Mouse (Mus musculus): ENCODE data around the gene Chil6. TPM values are rescaled to one million over a fixed set of nuclear protein-coding genes. Genes with fewer than 3 reads are reported as not detected.

The Chil6 gene
- polyA plus RNA-seq (2012; rRNA removed), result 0.06 TPM in 1 of 2 replicates, not detected in the other

DNA sequence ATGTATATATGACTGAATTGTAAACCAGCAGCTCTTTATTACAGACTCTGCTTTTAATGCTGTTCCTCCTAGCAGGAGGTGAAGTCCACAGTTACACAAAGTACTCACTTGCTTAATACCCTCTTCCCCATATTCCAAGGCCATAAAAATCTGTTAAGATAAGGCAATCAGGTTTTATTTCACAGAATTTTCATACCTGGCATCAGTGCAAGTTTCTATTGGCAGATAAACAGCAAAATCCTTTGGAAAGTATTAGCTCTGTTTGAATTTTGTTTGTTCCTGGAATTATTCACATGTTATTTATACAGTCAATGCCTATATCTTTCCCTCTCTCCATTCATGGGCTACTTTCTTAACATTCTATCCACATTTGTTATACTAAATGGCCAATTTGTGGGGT, at the start of gene Chil6:
TSS of gene Chil6 (minus strand) at position 101 of the 400 bp plus-strand sequence.
- no peaks in the 10 kb centered on the region for H3K4me1 ChIP-seq (ENCODE audit: control insufficient read depth, insufficient read depth, low read length)
- H3K27ac ChIP-seq (ENCODE audit: insufficient read depth, low read length), result no peak within 1 kb of the TSS
- no peak for DNase-seq
- TF ChIP-seq POLR2A (IDR thresholded peaks at IDR 0.05; ENCODE audit: borderline replicate concordance, insufficient read depth, low read length) (no peak), CTCF (IDR thresholded peaks at IDR 0.05; ENCODE audit: borderline replicate concordance, insufficient read depth, low read depth, low read length) (no peak)
- no peaks in the 10 kb centered on the region for H3K27me3 ChIP-seq (ENCODE audit: control insufficient read depth, insufficient read depth, low read length)
- no peak within 1 kb of the TSS for H3K4me3 ChIP-seq (replicated peaks; ENCODE audit: insufficient read depth, low read depth, low read length)

DNA sequence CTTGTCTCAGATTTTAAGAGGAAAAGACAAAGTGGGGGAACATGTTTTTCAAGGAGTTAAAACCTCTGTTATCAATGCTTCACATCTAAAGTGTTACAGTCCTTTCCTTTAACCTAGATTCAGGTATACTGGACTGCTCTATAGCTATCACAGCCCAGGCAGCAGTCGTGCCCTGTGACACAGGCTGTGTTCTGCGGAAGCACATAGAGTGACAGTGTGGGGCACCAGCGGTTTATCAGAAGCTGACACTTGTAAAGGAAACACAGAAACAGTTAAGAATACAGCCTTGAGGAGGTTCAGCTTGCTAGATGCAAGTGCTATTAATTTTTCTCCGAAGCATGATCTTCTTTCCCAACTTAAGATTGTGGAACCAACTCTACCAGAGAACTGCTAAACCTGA, 46.6 kb upstream of the Chil6 start:
- TF ChIP-seq POLR2A (IDR thresholded peaks at IDR 0.05; ENCODE audit: borderline replicate concordance, insufficient read depth, low read length) (no peak), CTCF (IDR thresholded peaks at IDR 0.05; ENCODE audit: borderline replicate concordance, insufficient read depth, low read depth, low read length) (no peak)

DNA sequence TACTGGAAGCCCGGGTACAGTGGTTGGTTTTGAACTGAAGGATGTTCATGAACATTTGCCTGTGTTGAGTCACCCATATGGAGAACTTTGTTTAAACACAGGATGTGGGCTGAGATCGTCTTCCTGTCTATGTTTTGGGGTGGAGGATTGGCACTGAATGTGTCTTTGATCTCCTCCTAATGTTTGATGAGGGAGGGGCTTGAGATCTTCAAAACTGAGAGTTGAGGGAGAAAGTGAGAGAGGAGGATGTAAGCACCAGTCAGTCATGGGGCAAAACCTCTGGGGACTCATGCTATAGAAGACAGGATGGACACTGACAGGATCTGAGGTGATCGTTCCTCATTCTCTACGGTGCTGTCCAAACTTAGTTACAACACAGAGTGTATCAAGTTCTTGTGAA, 43.6 kb upstream of the Chil6 start:
- no peak for DNase-seq
- Histone ChIP-seq H3K27me3 (ENCODE audit: control insufficient read depth, insufficient read depth, low read length) (no peaks in the 10 kb centered on the region), H3K4me3 (replicated peaks; ENCODE audit: insufficient read depth, low read depth, low read length) (no peak overlapping the region), H3K4me1 (ENCODE audit: control insufficient read depth, insufficient read depth, low read length) (no peaks in the 10 kb centered on the region), H3K27ac (ENCODE audit: insufficient read depth, low read length) (no peak overlapping the region)
- 76% methylated on average over 4 of the region's 4 CpGs for WGBS
- no peak for TF ChIP-seq CTCF (IDR thresholded peaks at IDR 0.05; ENCODE audit: borderline replicate concordance, insufficient read depth, low read depth, low read length)

More for the DNA sequence above, 46.6 kb upstream of the Chil6 start:
- H3K4me1 ChIP-seq (ENCODE audit: control insufficient read depth, insufficient read depth, low read length), result no peaks in the 10 kb centered on the region
- H3K4me3 ChIP-seq (replicated peaks; ENCODE audit: insufficient read depth, low read depth, low read length), result no peak overlapping the region
- no peak overlapping the region for H3K27ac ChIP-seq (ENCODE audit: insufficient read depth, low read length)
- 73% methylated on average over 4 of the region's 4 CpGs for WGBS
- H3K27me3 ChIP-seq (ENCODE audit: control insufficient read depth, insufficient read depth, low read length), result no peaks in the 10 kb centered on the region
- no peak for DNase-seq

DNA sequence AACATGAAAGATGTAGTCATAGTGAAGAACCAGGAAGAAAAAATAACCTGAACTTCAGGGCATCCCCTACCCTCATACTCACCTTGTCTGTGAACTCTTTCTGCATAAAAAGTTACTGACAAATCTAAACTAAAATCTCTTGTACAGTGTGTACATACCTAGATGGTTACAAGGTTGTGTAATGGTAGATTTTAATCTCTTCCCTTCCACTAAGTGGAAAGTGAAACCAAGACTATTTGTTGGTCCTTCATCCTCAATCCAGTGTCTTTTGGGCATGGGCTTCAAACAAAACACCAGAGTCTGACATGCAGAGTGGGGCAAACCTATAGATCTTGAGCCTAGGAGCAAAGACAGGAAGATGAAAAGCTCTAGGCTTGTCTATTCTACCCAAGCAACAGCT, 43.0 kb upstream of the Chil6 start:
- no peak overlapping the region for H3K27ac ChIP-seq (ENCODE audit: insufficient read depth, low read length)
- no peak for DNase-seq
- H3K27me3 ChIP-seq (ENCODE audit: control insufficient read depth, insufficient read depth, low read length), result no peaks in the 10 kb centered on the region
- H3K4me1 ChIP-seq (ENCODE audit: control insufficient read depth, insufficient read depth, low read length), result no peaks in the 10 kb centered on the region
- TF ChIP-seq CTCF (IDR thresholded peaks at IDR 0.05; ENCODE audit: borderline replicate concordance, insufficient read depth, low read depth, low read length) (no peak), POLR2A (IDR thresholded peaks at IDR 0.05; ENCODE audit: borderline replicate concordance, insufficient read depth, low read length) (no peak)
- H3K4me3 ChIP-seq (replicated peaks; ENCODE audit: insufficient read depth, low read depth, low read length), result no peak overlapping the region

DNA sequence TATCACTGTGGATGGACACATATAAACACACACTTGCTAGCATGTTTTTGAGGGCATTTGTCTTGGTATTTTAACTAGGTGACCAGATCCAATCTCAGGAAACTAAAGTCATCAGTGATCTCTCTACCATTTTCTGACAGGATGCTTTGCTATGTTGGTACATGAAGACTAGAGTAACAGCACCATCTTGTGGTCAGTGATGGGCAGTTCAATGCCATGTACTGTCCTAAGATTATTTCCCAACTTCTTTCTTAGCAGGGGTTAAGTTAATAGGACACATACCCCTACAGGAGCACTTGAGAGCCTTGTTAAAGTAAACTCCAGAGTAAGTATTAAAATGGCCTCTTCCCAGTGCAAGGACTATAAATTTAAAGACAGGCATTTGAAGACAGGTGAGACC, 42.6 kb upstream of the Chil6 start:
- Histone ChIP-seq H3K27me3 (ENCODE audit: control insufficient read depth, insufficient read depth, low read length) (no peaks in the 10 kb centered on the region), H3K27ac (ENCODE audit: insufficient read depth, low read length) (no peak overlapping the region), H3K4me1 (ENCODE audit: control insufficient read depth, insufficient read depth, low read length) (no peaks in the 10 kb centered on the region), H3K4me3 (replicated peaks; ENCODE audit: insufficient read depth, low read depth, low read length) (no peak overlapping the region)
- no peak for TF ChIP-seq POLR2A (IDR thresholded peaks at IDR 0.05; ENCODE audit: borderline replicate concordance, insufficient read depth, low read length)
- TF ChIP-seq CTCF (IDR thresholded peaks at IDR 0.05; ENCODE audit: borderline replicate concordance, insufficient read depth, low read depth, low read length), result peak; percentile 60; the same call in 1 of the 2 replicates
- peak; percentile 24 for DNase-seq

Other genes with a start within 250 kb of the Chil6 start
- gene Chil3, start 238.6 kb downstream of the Chil6 start, polyA plus RNA-seq (2012; rRNA removed), result 0.11 and 0.39 TPM in 2 replicates
- gene Chil4, start 186.7 kb downstream of the Chil6 start, polyA plus RNA-seq (2012; rRNA removed), result not detected in 2 replicates
- gene Dennd2d, start 76.2 kb upstream of the Chil6 start, polyA plus RNA-seq (2012; rRNA removed), result 0.77 and 0.79 TPM in 2 replicates
- 47.0 and 49.3 TPM in 2 replicates for gene Dram2, start 141.6 kb upstream of the Chil6 start, polyA plus RNA-seq (2012; rRNA removed)
- gene Cept1, start 141.6 kb upstream of the Chil6 start, polyA plus RNA-seq (2012; rRNA removed), result 42.2 and 44.7 TPM in 2 replicates

All from cerebellum, adult 2 months (tissue).